Mouse (Mus musculus) CH12.LX (cell line): ENCODE measurements at regions not wholly inside any gene's neighbourhood (a gene's known extent, or its start where the extent isn't known, plus 50 kb on each side); places are given as distances from the start of the nearest gene placed in this dataset.
A peak's percentile ranks its signal among the peaks of the same experiment; 100 is the strongest.

Experiments used
- CTCF ChIP-seq, 2 experiments: IDR thresholded peaks in 1 of 2; conservative IDR thresholded peaks in 1 of 2; 2 replicates each; pipeline ENCODE4 v1.5.1; 2011 to 2012; ENCODE audit warnings: low read depth in 2 of 2, low read length in 2 of 2, improper control_type of control experiment in 1 of 2, inconsistent platforms in 1 of 2, mild to moderate bottlenecking in 1 of 2, moderate library complexity in 1 of 2
- EP300 ChIP-seq: IDR thresholded peaks from 2 replicates; pipeline ENCODE4 v1.6.1; 2011; ENCODE audit warnings: low read length, improper control_type of control experiment
- HCFC1 ChIP-seq: IDR thresholded peaks from 2 replicates; pipeline ENCODE4 v1.6.1; 2012; ENCODE audit warnings: low read depth, mild to moderate bottlenecking, inconsistent platforms, low read length, improper control_type of control experiment
- MAFK ChIP-seq: IDR thresholded peaks from 2 replicates; pipeline ENCODE4 v1.6.1; 2011; ENCODE audit warnings: low read length, improper control_type of control experiment; ENCODE audit not compliant: insufficient replicate concordance
- NELFE ChIP-seq: IDR thresholded peaks from 2 replicates; pipeline ENCODE4 v1.6.1; 2011; ENCODE audit warnings: low read depth, low read length, improper control_type of control experiment
- NRF1 ChIP-seq: IDR thresholded peaks from 2 replicates; pipeline ENCODE4 v1.6.1; 2014; ENCODE audit warnings: low read depth, mild to moderate bottlenecking, inconsistent platforms, low read length, improper control_type of control experiment, moderate library complexity
- POLR2A ChIP-seq: IDR thresholded peaks from 2 replicates; pipeline ENCODE4 v1.6.1; 2011; ENCODE audit warnings: low read depth, mild to moderate bottlenecking, improper control_type of control experiment, low read length
- POLR2AphosphoS2 ChIP-seq: IDR thresholded peaks from 2 replicates; pipeline ENCODE4 v1.6.1; 2011; ENCODE audit warnings: low read depth, low read length, improper control_type of control experiment
- USF1 ChIP-seq: IDR thresholded peaks from 2 replicates; pipeline ENCODE4 v1.6.1; 2014; ENCODE audit warnings: low read depth, mild to moderate bottlenecking, inconsistent platforms, low read length, improper control_type of control experiment
- USF2 ChIP-seq: conservative IDR thresholded peaks from 2 replicates; pipeline ENCODE4 v1.6.1; 2011; ENCODE audit warnings: low read depth, low read length, improper control_type of control experiment
- ZC3H11A ChIP-seq: IDR thresholded peaks from 2 replicates; pipeline ENCODE4 v1.6.1; 2012; ENCODE audit warnings: low read depth, mild to moderate bottlenecking, inconsistent platforms, low read length, improper control_type of control experiment

DNA sequence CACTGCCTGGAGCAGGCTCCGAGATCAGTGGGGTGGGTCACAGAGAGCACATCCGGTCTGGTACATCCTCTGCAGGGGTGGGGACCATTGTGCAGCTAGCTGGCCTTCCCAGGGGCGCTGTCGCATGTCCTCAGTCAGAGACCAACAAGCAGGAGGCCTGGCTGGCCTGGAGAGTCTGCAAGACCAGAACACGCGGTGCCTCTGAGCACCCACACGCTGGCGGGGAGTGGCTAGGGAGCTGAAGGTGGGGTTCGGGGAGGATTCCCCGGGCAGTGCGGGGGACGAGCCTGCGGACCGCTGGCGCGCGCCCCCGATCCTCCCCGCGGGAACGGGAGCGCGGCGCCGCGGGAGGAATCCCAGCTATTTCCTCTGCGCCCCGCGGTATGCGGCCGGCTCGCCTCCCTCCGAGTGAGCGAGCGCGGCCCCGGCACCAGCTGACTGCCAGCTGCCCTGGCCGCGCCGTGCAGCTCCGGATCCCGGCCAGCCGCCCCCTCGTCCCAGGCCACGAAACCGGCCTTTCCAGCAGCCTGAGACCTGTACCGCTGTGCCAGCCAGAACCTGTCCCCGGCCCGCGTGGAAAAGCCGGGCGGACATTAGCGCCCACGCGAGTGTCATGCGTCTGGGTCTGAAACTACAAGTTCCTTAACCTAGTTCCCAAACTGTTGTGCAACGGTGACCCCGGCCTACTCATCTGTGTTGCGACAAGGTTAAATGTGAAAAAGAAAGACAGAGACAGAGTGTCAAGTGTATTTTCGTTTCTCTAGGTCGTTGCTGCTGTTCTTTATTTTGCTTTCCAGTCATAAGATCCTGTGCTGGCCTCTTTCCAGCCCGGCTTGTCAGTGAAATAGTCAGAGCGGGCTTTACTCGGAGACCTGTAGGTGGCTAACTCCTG lies 61.2 kb downstream of the Pkdcc start:
- no peak; a peak in 1 of 4 replicates for TF ChIP-seq CTCF (conservative IDR thresholded peaks at IDR 0.05 in 1 of 2, IDR thresholded peaks at IDR 0.05 in 1 of 2; ENCODE audit: low read depth in 2 of 2, low read length in 2 of 2)
- TF ChIP-seq NELFE, result peak; percentile 76
- TF ChIP-seq POLR2A, result peak; percentile 82
- no peak for TF ChIP-seq USF2
- TF ChIP-seq POLR2AphosphoS2, result 0 out of 2 replicates have a peak, but pooled peaks have one; percentile 40
- peak; percentile 42; the same call in 1 of the 2 replicates for TF ChIP-seq HCFC1
- TF ChIP-seq MAFK, result no peak
- TF ChIP-seq EP300, result 0 out of 2 replicates have a peak, but pooled peaks have one; percentile 23
- TF ChIP-seq NRF1, result no peak
- TF ChIP-seq ZC3H11A, result no peak
- no peak for TF ChIP-seq USF1
